Mouse (Mus musculus) midbrain, embryonic 11.5 days (tissue): Measurements from ENCODE around the gene Rce1. TPM values are rescaled to one million over a fixed set of nuclear protein-coding genes. Genes with fewer than 3 reads are reported as not detected.

Source experiments
- ATAC-seq: fragments of 200-750 bp; cut with Nextera tagmentation; 2 replicates; pipeline ENCODE4 v1.8.0; 2017; ENCODE audit warnings: moderate TSS enrichment, moderate library complexity; ENCODE audit not compliant: low FRiP score
- DNase-seq: peaks from one replicate; pipeline ENCODE4 v3.0.0; 2015; ENCODE audit warnings: low spot score; ENCODE audit errors: missing footprints
- H3K27ac ChIP-seq: fragments of 300-500 bp; sonication (generic); 2 replicates; pipeline ENCODE4 v1.5.1; 2014; ENCODE audit warnings: low read depth, low read length
- H3K27me3 ChIP-seq: fragments of 300-500 bp; sonication (generic); 2 replicates; pipeline ENCODE4 v1.6.1; 2014; ENCODE audit warnings: mild to moderate bottlenecking, low read length, moderate library complexity, mixed read lengths; ENCODE audit not compliant: control insufficient read depth, insufficient read depth
- H3K36me3 ChIP-seq: fragments of 300-500 bp; sonication (generic); 2 replicates; pipeline ENCODE4 v1.6.1; 2014; ENCODE audit warnings: mild to moderate bottlenecking, low read length, moderate library complexity, mixed read lengths; ENCODE audit not compliant: control insufficient read depth, insufficient read depth
- H3K4me1 ChIP-seq: fragments of 300-500 bp; sonication (generic); 2 replicates; pipeline ENCODE4 v1.6.1; 2014; ENCODE audit warnings: low read length; ENCODE audit not compliant: control insufficient read depth, insufficient read depth
- H3K4me2 ChIP-seq: fragments of 300-500 bp; sonication (generic); 2 replicates; pipeline ENCODE4 v1.6.1; 2014; ENCODE audit warnings: mild to moderate bottlenecking, moderate library complexity
- H3K4me3 ChIP-seq: fragments of 300-500 bp; sonication (generic); 2 replicates; pipeline ENCODE4 v1.5.1; 2014; ENCODE audit warnings: low read depth, low read length
- H3K9ac ChIP-seq: fragments of 300-500 bp; sonication (generic); 2 replicates; pipeline ENCODE4 v1.6.1; 2014; ENCODE audit warnings: low read length
- H3K9me3 ChIP-seq: fragments of 300-500 bp; sonication (generic); 2 replicates; pipeline ENCODE4 v1.6.1; 2016; ENCODE audit warnings: low read length; ENCODE audit not compliant: control insufficient read depth
- WGBS: fragments of 180-500 bp; shearing (Covaris S2); extraction: QIAGEN DNeasy Blood & Tissue Kit; methylation state at CpG from one replicate; pipeline ENCODE4 v1.1.7; 2014; 5-methylcytosine and 5-hydroxymethylcytosine counted together
- polyA plus RNA-seq: library from polyadenylated mRNA; unstranded; fragments of >200 nt; fragmentation: Nextera tagmentation; extraction: Ambion mirVana; gene quantifications from 2 replicates; pipeline ENCODE4 v1.2.1, GENCODE M21; 2014

Rce1 gene
- polyA plus RNA-seq, 1 experiment from 2014 or later: 68.7 TPM

- ATAC-seq: peak; percentile 94
- peak within 1 kb of the TSS; percentile 96 for H3K9ac ChIP-seq
- under 1% methylated on average over 69 of the region's 87 CpGs for WGBS
- H3K27me3 ChIP-seq: peaks cover 2% of the 10 kb centered on the region; the same call in 1 of the 2 replicates
- H3K36me3 ChIP-seq: peaks cover 9% of the 10 kb centered on the region
- H3K4me3 ChIP-seq: peak within 1 kb of the TSS; percentile 92
- H3K4me2 ChIP-seq: peak within 1 kb of the TSS; percentile 79
- DNase-seq: peak; percentile 98
- H3K9me3 ChIP-seq: no peaks in the 10 kb centered on the region
- peaks cover 12% of the 10 kb centered on the region for H3K4me1 ChIP-seq
- H3K27ac ChIP-seq: peak within 1 kb of the TSS; percentile 78
Observed at GRCm38 (mm10) chr19:4615151-4616093, 10.0 kb downstream of the Rce1 start, which contains the start of gene Lrfn4. Gene Lrfn4 (minus strand): TSS chr19:4615667.

DNA sequence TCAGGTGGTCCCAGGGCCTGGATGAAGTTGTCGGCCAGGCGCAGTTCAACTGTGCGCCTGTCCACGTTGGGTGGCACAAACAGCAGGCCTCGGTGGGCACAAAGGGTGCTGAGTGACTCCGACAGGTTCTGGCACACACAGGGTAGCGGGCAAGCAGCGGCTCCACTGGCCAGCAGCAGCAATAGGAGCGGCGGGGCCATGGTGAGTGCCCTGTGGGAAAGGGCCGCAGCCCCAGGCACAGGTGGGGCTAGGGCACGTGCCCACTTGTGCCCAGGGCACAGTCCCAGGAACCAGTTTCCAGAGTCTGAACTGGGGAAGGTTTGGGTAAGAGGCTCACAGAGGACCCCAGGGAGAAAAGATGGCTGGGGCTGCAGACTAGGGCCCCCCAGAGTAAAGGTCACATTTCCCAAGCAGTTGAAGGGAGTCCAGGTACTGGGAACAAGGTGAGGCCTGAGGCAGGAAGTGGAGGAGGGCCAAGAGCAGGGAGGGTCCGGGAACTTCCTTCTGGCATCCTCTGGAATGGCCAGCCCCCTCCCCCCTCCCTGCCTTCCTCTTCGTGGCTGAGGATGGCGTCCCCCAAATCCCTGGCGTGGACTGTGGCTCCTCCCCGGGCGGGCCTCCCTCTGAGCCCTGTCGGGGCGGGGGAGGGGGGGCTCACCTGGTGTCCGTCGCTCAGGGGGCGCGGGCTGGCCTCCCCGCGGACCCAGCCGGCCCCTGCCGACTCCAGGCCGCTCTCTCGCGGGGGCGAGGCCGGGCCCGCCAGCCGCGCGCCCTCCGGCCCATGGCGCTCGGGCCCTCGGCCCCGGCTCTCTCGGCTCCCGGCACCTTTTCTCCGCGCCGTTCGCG, 10.9 kb downstream of the Rce1 start:
- 30% methylated on average over 31 of the region's 49 CpGs for WGBS
- H3K27ac ChIP-seq: peak overlapping the region; percentile 78
- H3K4me1 ChIP-seq: peaks cover 12% of the 10 kb centered on the region
- H3K4me2 ChIP-seq: peak overlapping the region; percentile 79
- ATAC-seq (peak; percentile 15), DNase-seq (peak; percentile 92)
- peak overlapping the region; percentile 96 for H3K9ac ChIP-seq
- H3K4me3 ChIP-seq: peak overlapping the region; percentile 92
- H3K9me3 ChIP-seq: no peaks in the 10 kb centered on the region
- H3K27me3 ChIP-seq: peaks cover 2% of the 10 kb centered on the region; the same call in 1 of the 2 replicates
- peaks cover 9% of the 10 kb centered on the region for H3K36me3 ChIP-seq

- H3K4me1 ChIP-seq: peaks cover 12% of the 10 kb centered on the region
Observed at GRCm38 (mm10) chr19:4613464-4614304, 11.8 kb downstream of the Rce1 start.

DNA sequence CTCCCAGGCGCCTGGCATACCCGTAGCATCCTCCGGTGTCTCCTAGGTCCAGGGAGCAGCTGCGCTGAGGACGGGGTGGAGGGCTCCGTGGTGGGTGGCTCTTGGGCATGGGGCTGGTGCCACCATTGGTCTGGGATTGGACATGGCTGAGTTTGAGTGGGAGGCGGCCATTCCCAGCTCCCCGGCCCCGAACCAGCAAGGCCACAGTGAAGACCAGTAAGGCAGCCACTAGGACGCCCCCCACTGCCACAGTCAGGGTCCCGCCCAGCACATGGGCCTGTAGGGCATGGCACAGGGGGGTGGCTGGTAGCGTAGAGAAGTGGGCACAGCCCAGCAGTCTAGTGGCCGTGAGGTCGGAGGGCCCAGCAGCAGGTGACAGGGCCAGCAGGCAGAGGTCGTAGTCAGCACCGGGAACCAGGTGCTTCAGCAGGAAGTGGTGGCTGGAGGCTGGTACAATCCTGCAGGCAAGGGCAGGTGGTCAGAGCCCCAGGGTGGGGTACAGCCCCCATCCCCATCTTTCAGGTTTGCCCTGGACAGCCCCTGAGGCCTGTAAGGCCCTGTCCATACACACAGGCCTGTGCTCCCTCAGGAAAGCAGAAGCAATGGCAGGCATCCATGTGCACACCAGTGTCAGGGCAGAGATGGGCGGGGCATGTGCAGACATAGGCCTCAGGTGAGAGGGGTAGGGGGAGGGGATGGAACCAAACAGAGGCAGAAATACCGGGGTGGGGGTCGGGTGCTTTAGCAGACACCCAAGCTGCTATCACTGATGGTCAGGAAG, 13.1 kb downstream of the Rce1 start:
- H3K27ac ChIP-seq: no peak overlapping the region
- H3K4me1 ChIP-seq: peaks cover 12% of the 10 kb centered on the region
- H3K9ac ChIP-seq: no peak overlapping the region
- ATAC-seq (no peak), DNase-seq (no peak)
- peaks cover 2% of the 10 kb centered on the region; the same call in 1 of the 2 replicates for H3K27me3 ChIP-seq
- H3K4me2 ChIP-seq: no peak overlapping the region
- peaks cover 9% of the 10 kb centered on the region for H3K36me3 ChIP-seq
- 90% methylated on average over 19 of the region's 19 CpGs for WGBS
- no peak overlapping the region for H3K4me3 ChIP-seq
- H3K9me3 ChIP-seq: no peaks in the 10 kb centered on the region

More at GRCm38 (mm10) chr19:4613464-4614304, 11.8 kb downstream of the Rce1 start:
- Histone ChIP-seq H3K27ac (no peak overlapping the region), H3K4me2 (no peak overlapping the region; the same call in 1 of the 2 replicates), H3K27me3 (peaks cover 2% of the 10 kb centered on the region; the same call in 1 of the 2 replicates), H3K36me3 (peaks cover 9% of the 10 kb centered on the region), H3K9ac (no peak overlapping the region; the same call in 1 of the 2 replicates), H3K4me3 (no peak overlapping the region), H3K9me3 (no peaks in the 10 kb centered on the region)
- ATAC-seq: no peak
- no peak for DNase-seq
- WGBS: 90% methylated on average over 33 of the region's 33 CpGs

DNA sequence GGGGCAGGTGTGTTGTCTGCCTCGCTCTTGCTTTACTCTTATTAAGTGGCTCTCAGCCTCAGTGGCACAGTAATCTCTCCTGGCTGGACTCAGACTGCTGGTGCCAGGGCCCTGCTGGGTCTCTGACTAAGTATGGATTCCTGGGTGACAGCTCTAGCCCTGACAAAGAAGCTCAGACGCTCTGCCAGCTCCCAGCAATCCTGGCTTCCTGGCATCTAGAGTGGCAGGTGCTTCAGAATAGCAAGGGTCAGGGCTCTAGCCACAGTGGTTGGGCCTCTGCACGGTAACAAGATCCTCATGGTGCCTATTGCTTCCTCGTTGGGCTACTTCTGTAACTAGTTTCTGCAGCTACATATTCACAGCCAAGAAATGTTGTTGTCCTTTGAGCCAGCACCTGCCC, 15.3 kb downstream of the Rce1 start:
- no peak for ATAC-seq
- Histone ChIP-seq H3K36me3 (peaks cover 9% of the 10 kb centered on the region), H3K4me1 (peaks cover 9% of the 10 kb centered on the region), H3K4me2 (no peak overlapping the region), H3K27me3 (no peaks in the 10 kb centered on the region), H3K9ac (no peak overlapping the region), H3K27ac (no peak overlapping the region), H3K4me3 (no peak overlapping the region), H3K9me3 (no peaks in the 10 kb centered on the region)
- DNase-seq: no peak
- WGBS: 72% methylated on average over 4 of the region's 4 CpGs

DNA sequence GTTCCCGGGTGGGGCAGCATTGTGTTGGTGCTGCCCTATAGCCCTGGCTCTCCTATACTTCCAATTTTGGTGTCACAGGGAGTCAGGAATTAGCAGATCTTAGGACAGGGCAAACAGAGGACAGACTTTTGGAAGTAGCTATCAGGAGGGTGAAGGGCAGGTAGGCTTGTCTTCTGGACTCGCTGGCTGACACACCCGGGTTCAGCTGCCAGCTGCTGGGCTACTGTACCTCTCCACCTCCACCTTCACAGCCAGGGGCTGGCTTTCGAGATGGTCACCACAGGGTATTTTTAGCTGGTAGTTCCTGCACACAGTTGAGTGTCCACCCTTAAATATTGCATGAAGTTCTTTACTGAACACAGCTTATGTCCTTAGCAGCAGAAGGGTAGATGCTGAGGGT, 16.9 kb downstream of the Rce1 start:
- no peak for DNase-seq
- no peak overlapping the region for H3K27ac ChIP-seq
- H3K4me1 ChIP-seq: 0 out of 2 replicates have a peak, but pooled peaks cover under 1% of the 10 kb centered on the region
- H3K27me3 ChIP-seq: no peaks in the 10 kb centered on the region
- no peaks in the 10 kb centered on the region for H3K9me3 ChIP-seq
- H3K4me2 ChIP-seq: no peak overlapping the region
- no peak for ATAC-seq
- no peak overlapping the region for H3K9ac ChIP-seq
- 90% methylated on average over 4 of the region's 4 CpGs for WGBS
- H3K36me3 ChIP-seq: peaks cover 7% of the 10 kb centered on the region
- H3K4me3 ChIP-seq: no peak overlapping the region

- DNase-seq (no peak), ATAC-seq (no peak)
- H3K9ac ChIP-seq: no peak overlapping the region
- WGBS: 89% methylated on average over 12 of the region's 12 CpGs
- peaks cover 2% of the 10 kb centered on the region; the same call in 1 of the 2 replicates for H3K36me3 ChIP-seq
- H3K27ac ChIP-seq: no peak overlapping the region
- H3K4me1 ChIP-seq: no peaks in the 10 kb centered on the region
- no peaks in the 10 kb centered on the region for H3K9me3 ChIP-seq
- H3K27me3 ChIP-seq: no peaks in the 10 kb centered on the region
- no peak overlapping the region for H3K4me2 ChIP-seq
- H3K4me3 ChIP-seq: no peak overlapping the region
Observed at GRCm38 (mm10) chr19:4607406-4607805, 18.0 kb downstream of the Rce1 start.

DNA sequence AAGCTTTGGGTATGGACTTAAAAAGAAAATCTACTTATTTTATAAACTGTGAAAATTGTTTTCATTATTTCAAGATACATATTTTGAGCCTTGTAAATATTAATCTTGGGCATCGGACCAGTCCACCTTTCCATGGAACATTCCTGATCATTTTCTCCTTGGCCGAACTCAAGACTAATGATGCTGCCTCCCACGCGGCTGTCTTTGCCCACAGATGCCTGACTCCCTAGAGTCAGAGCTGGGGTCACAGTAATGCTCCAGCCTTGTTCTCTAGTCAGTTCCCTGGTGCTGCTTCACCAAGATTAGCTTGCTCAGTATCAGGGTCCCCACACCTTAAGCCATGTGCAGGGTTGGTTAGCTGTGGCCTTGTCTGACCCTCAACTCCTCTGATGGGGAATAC, 19.8 kb downstream of the Rce1 start:
- 89% methylated on average over 4 of the region's 4 CpGs for WGBS
- no peak for ATAC-seq
- no peak overlapping the region for H3K9ac ChIP-seq

More for the DNA sequence above, 19.8 kb downstream of the Rce1 start:
- Histone ChIP-seq H3K9me3 (no peaks in the 10 kb centered on the region), H3K27me3 (no peaks in the 10 kb centered on the region), H3K4me3 (no peak overlapping the region), H3K4me2 (no peak overlapping the region), H3K36me3 (no peaks in the 10 kb centered on the region), H3K27ac (no peak overlapping the region), H3K4me1 (no peaks in the 10 kb centered on the region)
- DNase-seq: no peak
